Mouse (Mus musculus): ENCODE measurements around the gene Ifna11. TPM values are rescaled to one million over a fixed set of nuclear protein-coding genes. Genes with fewer than 3 reads are reported as not detected.
A peak's percentile ranks its signal among the peaks of the same experiment; 100 is the strongest.
"Not testable (repeated sequence)": the region's sequence is repeated elsewhere in the genome, so short reads cannot be mapped to it uniquely, and the experiment has no call there.

Ifna11 gene
- polyA plus RNA-seq (2012; rRNA removed) = not detected in 2 replicates

- Histone ChIP-seq H3K27ac (ENCODE audit: insufficient read depth, low read length) (no peak within 1 kb of the TSS), H3K4me3 (ENCODE audit: extremely low read depth, insufficient read depth, insufficient read length) (no peak within 1 kb of the TSS), H3K4me1 (ENCODE audit: control insufficient read depth, insufficient read depth, insufficient read length) (no peaks in the 10 kb centered on the region), H3K27me3 (ENCODE audit: control insufficient read depth, insufficient read depth, low read length) (no peaks in the 10 kb centered on the region), H3K36me3 (ENCODE audit: control insufficient read depth, insufficient read depth, low read length) (no peaks in the 10 kb centered on the region)
- no peak for DNase-seq (ENCODE audit: low read depth in 1 of 2, low spot score in 2 of 2)
- WGBS = 89% methylated on average over 1 of the region's 1 CpGs
- TF ChIP-seq CTCF (IDR thresholded peaks at IDR 0.05; ENCODE audit: extremely low read depth, insufficient read depth, insufficient read length, insufficient replicate concordance) = no peak
- no peak for TF ChIP-seq POLR2A (IDR thresholded peaks at IDR 0.05; ENCODE audit: low read depth, low read length)
Observed at GRCm38 (mm10) chr4:88819659-88820058, at the start of gene Ifna11. TSS of gene Ifna11 (plus strand) at chr4:88819959.

GRCm38 (mm10) chr4:88773534-88773933 lies 46.2 kb upstream of the Ifna11 start, which contains the start of gene Gm13290:
TSS of gene Gm13290 (plus strand) at chr4:88773834.
- not testable (repeated sequence) for H3K4me3 ChIP-seq (ENCODE audit: extremely low read depth, insufficient read depth, insufficient read length); H3K27ac ChIP-seq (ENCODE audit: insufficient read depth, low read length); H3K36me3 ChIP-seq (ENCODE audit: control insufficient read depth, insufficient read depth, low read length); H3K4me1 ChIP-seq (ENCODE audit: control insufficient read depth, insufficient read depth, insufficient read length); DNase-seq (ENCODE audit: low read depth in 1 of 2, low spot score in 2 of 2); H3K27me3 ChIP-seq (ENCODE audit: control insufficient read depth, insufficient read depth, low read length)
- WGBS = no CpG with 5 or more reads among the region's 32 CpGs

- DNase-seq (ENCODE audit: low read depth in 1 of 2, low spot score in 2 of 2); H3K27ac ChIP-seq (ENCODE audit: insufficient read depth, low read length); H3K4me1 ChIP-seq (ENCODE audit: control insufficient read depth, insufficient read depth, insufficient read length); H3K27me3 ChIP-seq (ENCODE audit: control insufficient read depth, insufficient read depth, low read length); H3K4me3 ChIP-seq (ENCODE audit: extremely low read depth, insufficient read depth, insufficient read length); H3K36me3 ChIP-seq (ENCODE audit: control insufficient read depth, insufficient read depth, low read length): not testable (repeated sequence)
- no CpG with 5 or more reads among the region's 29 CpGs for WGBS
Observed at GRCm38 (mm10) chr4:88776622-88777021, 43.1 kb upstream of the Ifna11 start, which contains the start of gene Gm13289. TSS of gene Gm13289 (plus strand) at chr4:88776922.

- DNase-seq (ENCODE audit: low read depth in 1 of 2, low spot score in 2 of 2); H3K4me3 ChIP-seq (ENCODE audit: extremely low read depth, insufficient read depth, insufficient read length); H3K27ac ChIP-seq (ENCODE audit: insufficient read depth, low read length); H3K36me3 ChIP-seq (ENCODE audit: control insufficient read depth, insufficient read depth, low read length); H3K4me1 ChIP-seq (ENCODE audit: control insufficient read depth, insufficient read depth, insufficient read length); H3K27me3 ChIP-seq (ENCODE audit: control insufficient read depth, insufficient read depth, low read length): not testable (repeated sequence)
- whole genome bisulfite sequencing = no CpG with 5 or more reads among the region's 29 CpGs
Observed at GRCm38 (mm10) chr4:88779550-88779949, 40.2 kb upstream of the Ifna11 start, which contains the start of gene Gm13272. TSS of gene Gm13272 (plus strand) at chr4:88779850.

- WGBS = 69% methylated on average over 16 of the region's 18 CpGs
- not testable (repeated sequence) for H3K36me3 ChIP-seq (ENCODE audit: control insufficient read depth, insufficient read depth, low read length); H3K27me3 ChIP-seq (ENCODE audit: control insufficient read depth, insufficient read depth, low read length); H3K4me3 ChIP-seq (ENCODE audit: extremely low read depth, insufficient read depth, insufficient read length); DNase-seq (ENCODE audit: low read depth in 1 of 2, low spot score in 2 of 2); H3K27ac ChIP-seq (ENCODE audit: insufficient read depth, low read length); H3K4me1 ChIP-seq (ENCODE audit: control insufficient read depth, insufficient read depth, insufficient read length)
Observed at GRCm38 (mm10) chr4:88780320-88780719, 39.4 kb upstream of the Ifna11 start.

GRCm38 (mm10) chr4:88781831-88782230 lies 37.9 kb upstream of the Ifna11 start, which contains the start of gene Ifnz:
TSS of gene Ifnz (plus strand) at chr4:88782131.
- H3K36me3 ChIP-seq (ENCODE audit: control insufficient read depth, insufficient read depth, low read length); H3K27me3 ChIP-seq (ENCODE audit: control insufficient read depth, insufficient read depth, low read length); DNase-seq (ENCODE audit: low read depth in 1 of 2, low spot score in 2 of 2); H3K4me1 ChIP-seq (ENCODE audit: control insufficient read depth, insufficient read depth, insufficient read length): not testable (repeated sequence)
- 2% methylated on average over 5 of the region's 7 CpGs for WGBS
- peak within 1 kb of the TSS; percentile 39; the same call in 1 of the 2 replicates for H3K4me3 ChIP-seq (ENCODE audit: extremely low read depth, insufficient read depth, insufficient read length)
- 0 out of 2 replicates have a peak within 1 kb of the TSS, but pooled peaks have one; percentile 22 for H3K27ac ChIP-seq (ENCODE audit: insufficient read depth, low read length)

- not testable (repeated sequence) for H3K4me1 ChIP-seq (ENCODE audit: control insufficient read depth, insufficient read depth, insufficient read length); H3K27me3 ChIP-seq (ENCODE audit: control insufficient read depth, insufficient read depth, low read length); H3K36me3 ChIP-seq (ENCODE audit: control insufficient read depth, insufficient read depth, low read length); DNase-seq (ENCODE audit: low read depth in 1 of 2, low spot score in 2 of 2)
- H3K4me3 ChIP-seq (ENCODE audit: extremely low read depth, insufficient read depth, insufficient read length) = peak overlapping the region; percentile 39; the same call in 1 of the 2 replicates
- H3K27ac ChIP-seq (ENCODE audit: insufficient read depth, low read length) = 0 out of 2 replicates have a peak overlapping the region, but pooled peaks have one; percentile 22
- 0% methylated on average over 3 of the region's 31 CpGs for WGBS
Observed at GRCm38 (mm10) chr4:88782335-88782734, 37.4 kb upstream of the Ifna11 start.

- not testable (repeated sequence) for H3K4me3 ChIP-seq (ENCODE audit: extremely low read depth, insufficient read depth, insufficient read length); H3K27me3 ChIP-seq (ENCODE audit: control insufficient read depth, insufficient read depth, low read length); H3K27ac ChIP-seq (ENCODE audit: insufficient read depth, low read length); H3K4me1 ChIP-seq (ENCODE audit: control insufficient read depth, insufficient read depth, insufficient read length); H3K36me3 ChIP-seq (ENCODE audit: control insufficient read depth, insufficient read depth, low read length); DNase-seq (ENCODE audit: low read depth in 1 of 2, low spot score in 2 of 2)
- no CpG with 5 or more reads among the region's 27 CpGs for WGBS
Observed at GRCm38 (mm10) chr4:88785409-88785808, 34.4 kb upstream of the Ifna11 start, which contains the start of gene Gm13276. TSS of gene Gm13276 (plus strand) at chr4:88785709.
